Mouse (Mus musculus) frontal cortex, adult 2 months (tissue): Measurements from ENCODE around the gene Rnf41. TPM values are rescaled to one million over a fixed set of nuclear protein-coding genes. Genes with fewer than 3 reads are reported as not detected.

Source experiments
- DNase-seq, 2 experiments: peaks; one replicate each; pipeline ENCODE4 v3.0.0; 2022; ENCODE audit warnings: low spot score in 1 of 2; ENCODE audit errors: extremely low spot score in 1 of 2
- polyA plus RNA-seq: library from polyadenylated mRNA; depleted of rRNA; stranded (reverse); fragments of >200 nt; gene quantifications from 2 replicates; pipeline ENCODE4 v1.2.3, GENCODE M21; 2012

Gene Rnf41
- polyA plus RNA-seq, 1 experiment = 76.2 TPM

- DNase-seq = no peak
Observed at GRCm38 (mm10) chr10:128424604-128425003, 13.1 kb downstream of the Rnf41 start.

- no peak for DNase-seq
Observed at GRCm38 (mm10) chr10:128425260-128425659, 13.8 kb downstream of the Rnf41 start.

- no peak for DNase-seq
Observed at GRCm38 (mm10) chr10:128429052-128429451, 17.6 kb downstream of the Rnf41 start.

DNA sequence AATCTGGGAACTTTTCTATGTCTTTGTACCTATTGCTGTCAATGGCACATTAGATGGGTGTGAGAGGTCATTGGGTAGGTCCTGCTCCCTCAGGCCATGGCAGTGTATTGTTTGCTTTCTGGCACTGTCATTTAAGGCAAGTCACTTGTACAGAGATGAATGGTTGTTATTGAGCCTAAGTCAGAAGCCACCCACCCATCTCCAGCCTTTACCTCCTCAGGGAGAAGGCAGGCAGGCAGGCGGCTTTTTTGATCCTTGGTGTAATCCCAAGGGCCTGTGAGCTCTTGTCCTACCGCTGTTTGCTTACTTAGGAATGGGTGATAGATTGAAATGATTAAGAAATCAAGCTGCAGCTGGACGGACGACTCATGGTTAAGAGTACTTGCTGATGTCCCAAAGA, 18.0 kb downstream of the Rnf41 start:
- DNase-seq = no peak

GRCm38 (mm10) chr10:128433417-128433816, 22.0 kb downstream of the Rnf41 start:
- no peak for DNase-seq

DNA sequence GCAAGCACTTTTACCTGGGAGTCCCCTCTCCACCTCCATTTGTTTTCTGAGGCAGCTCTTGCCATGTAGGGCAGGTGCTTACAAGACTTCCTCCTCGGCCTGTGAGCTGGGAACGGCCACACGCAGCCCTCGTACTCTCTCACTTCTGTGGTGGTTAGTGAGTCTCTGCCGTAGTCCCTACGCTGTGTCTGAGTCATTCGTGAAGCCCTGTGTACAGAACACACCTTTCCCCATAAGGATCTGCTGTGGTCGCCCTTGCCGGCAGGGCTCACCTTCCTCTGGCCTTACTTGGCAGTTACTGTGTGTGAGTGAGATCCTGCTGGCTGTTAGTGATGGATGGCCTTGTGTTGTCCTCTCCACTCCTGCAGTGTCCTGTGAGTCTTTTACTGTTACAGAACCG, 23.2 kb downstream of the Rnf41 start:
- DNase-seq = no peak

DNA sequence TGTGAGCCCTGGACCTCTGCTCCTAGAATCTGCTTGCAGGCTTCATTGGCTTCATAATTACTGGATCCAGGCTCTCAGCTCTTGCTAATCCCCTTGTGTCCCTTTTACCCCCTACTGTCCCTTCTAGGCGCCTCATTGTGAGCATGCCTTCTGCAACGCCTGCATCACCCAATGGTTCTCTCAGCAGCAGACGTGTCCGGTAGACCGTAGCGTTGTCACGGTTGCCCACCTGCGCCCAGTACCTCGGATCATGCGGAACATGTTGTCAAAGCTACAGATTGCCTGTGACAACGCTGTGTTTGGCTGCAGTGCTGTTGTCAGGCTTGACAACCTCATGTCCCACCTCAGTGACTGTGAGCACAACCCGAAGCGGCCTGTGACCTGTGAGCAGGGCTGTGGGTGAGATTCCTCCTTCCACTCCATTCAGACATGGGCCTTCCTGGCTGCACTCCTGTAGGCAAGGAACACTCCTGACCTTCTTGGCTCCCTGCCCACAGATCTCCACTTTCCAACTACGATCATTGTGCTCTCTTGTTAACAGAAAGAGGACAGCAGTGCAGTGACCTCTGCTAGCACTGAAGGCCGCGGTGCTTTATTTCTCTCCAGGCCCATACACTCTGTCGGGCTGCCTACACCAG, 23.8 kb downstream of the Rnf41 start:
- DNase-seq = no peak

GRCm38 (mm10) chr10:128435873-128436272, 24.4 kb downstream of the Rnf41 start:
- no peak for DNase-seq

DNA sequence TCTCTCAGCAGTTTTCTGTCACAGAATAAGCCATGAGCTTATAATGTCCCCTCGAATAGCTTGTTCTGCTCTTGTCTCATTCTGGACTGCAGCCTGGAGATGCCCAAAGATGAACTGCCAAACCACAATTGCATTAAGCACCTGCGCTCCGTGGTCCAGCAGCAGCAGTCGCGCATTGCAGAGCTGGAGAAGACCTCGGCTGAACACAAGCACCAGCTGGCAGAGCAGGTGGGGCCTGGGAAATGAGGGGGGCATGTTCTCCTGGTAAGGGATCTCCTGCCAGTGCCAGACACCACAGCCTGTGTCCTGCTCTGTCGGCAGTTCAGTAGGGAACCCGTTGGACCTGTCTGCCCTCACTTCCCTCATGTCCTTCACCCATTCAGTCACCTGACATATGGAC, 24.9 kb downstream of the Rnf41 start:
- no peak for DNase-seq

DNA sequence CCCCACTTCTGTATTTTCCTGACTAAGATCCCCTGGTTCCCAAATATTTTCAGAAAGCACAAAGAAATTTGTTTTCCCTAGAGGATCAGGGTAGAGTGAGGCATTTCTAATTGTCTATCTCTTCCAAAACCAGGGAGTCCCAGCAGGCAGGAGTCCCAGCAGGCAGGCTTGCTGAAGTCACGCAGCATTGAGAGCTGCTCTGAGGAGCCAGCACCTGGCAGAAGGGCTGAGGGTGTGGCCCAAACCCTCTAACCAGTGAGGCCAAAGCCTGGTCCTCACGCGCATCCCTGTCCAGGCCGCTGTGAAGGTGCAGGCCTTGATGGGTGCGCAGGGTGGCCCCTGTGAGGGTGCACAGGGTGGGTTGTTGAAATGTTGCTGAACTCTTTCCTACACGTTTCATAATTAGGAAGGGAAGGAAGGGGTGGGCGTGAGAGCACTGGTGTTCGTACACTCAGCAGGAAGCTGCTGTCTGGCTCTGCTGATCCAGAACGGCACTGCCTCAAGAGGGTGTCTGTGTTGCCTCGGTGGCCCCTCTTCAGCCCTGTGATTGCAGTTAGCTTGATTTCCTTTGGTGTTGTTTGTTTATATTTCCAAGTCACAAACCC, 27.3 kb downstream of the Rnf41 start:
- peak in 1 of 2 experiments; percentile 43 for DNase-seq

DNA sequence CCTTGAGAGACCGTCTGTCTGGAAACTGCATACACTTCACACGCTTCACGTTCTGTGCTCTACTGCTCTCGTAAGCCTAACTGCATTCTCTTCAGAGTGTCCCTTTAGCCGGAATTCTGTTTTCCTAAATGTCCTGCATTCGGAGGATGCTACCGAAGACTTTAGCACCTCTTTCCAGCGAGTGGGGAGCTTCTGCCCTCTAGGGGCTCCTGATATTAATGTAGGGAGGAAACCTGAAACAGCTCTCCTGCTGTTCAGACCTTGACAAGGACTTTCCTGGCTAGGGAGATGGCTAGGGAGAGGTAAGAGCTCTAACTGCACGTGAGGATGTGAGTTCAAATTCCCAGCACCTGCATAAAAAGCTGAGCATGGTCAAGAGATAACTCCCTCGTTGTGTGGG, 28.9 kb downstream of the Rnf41 start:
- peak in 1 of 2 experiments; percentile 27 for DNase-seq

GRCm38 (mm10) chr10:128441324-128442119, 30.1 kb downstream of the Rnf41 start:
- DNase-seq = no peak

GRCm38 (mm10) chr10:128442718-128443117, 31.3 kb downstream of the Rnf41 start:
- DNase-seq = no peak

DNA sequence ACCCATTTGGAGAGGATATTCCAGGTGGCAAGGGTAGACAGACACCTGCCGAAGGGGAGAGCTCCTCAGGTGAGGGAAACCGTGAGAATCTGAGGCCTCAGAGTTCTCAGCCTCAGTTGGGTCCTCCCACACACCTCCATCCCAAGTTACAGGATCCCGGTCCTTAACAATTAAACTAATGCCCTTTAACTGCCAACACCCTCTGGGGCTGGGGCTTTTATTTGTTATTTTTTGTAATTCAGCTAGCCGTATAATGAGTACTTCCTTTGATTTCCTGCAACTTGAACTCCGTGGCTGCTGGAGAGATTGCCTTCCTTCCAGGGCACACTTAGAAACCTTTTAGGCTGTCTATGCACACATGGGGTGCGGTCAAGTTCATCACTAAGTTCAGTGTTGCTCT, 32.9 kb downstream of the Rnf41 start:
- no peak for DNase-seq

DNA sequence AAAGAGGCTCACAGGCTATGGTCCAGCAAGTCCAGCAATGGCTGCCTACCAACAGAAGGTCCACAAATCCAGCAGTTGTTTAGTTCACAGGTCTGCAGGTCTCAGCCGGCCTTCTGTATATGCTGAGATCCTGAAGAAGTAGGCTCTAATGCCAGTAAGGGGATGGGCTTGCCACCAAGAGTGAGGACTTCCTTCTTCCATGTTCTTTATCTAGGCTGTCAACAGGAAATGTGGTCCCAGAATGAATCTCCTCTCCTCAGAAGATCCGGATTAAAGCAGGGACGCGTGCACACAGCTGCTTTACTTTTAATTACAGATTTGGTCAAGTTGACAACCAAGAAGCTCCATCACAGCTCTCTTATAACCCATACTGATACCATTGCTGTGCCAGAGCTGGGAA, 34.0 kb downstream of the Rnf41 start:
- DNase-seq = no peak

DNA sequence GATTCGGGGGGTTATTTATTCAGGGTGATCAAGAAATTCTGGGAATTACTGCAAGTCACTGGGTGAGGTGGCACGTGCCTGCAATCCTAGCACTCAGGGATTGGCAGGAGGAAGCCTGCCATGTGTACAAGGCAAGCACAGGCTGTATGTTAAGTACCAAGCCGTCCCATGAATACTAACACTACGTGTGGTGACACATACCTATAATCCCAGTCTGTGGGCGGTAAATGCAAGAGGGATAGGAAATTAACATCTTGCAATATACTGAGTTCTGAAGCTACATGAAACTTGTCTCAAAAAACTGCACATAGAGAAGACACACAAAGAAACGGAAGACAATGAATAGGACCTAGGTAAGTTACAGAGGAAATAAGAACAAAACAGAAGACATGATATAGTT, 39.6 kb downstream of the Rnf41 start:
- no peak for DNase-seq

- DNase-seq = no peak
Observed at GRCm38 (mm10) chr10:128454471-128454870, 43.0 kb downstream of the Rnf41 start.

DNA sequence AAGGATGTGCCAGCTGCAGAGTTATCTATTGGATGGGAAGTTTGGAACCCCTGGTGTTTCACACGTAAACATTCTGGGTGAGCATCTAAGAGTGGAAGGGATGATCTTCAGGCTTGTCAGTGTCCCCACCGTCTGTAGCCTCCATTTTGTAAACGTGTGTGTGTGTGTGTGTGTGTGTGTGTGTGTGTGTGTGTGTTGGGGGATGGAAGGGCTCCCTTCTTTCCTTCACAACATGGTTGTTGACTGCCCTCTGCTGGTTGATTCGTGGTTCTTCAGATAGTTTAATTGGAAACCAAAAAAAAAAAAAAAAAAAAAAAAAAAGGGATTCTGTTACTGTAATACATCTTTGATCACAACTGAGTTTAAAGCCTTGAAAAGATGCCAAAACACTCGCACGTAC, 43.8 kb downstream of the Rnf41 start:
- peak in 1 of 2 experiments; percentile 87 for DNase-seq

- DNase-seq = no peak
Observed at GRCm38 (mm10) chr10:128457676-128458075, 46.2 kb downstream of the Rnf41 start.

GRCm38 (mm10) chr10:128458348-128458718, 46.9 kb downstream of the Rnf41 start:
- peak; percentile 72 to 98 for DNase-seq

DNA sequence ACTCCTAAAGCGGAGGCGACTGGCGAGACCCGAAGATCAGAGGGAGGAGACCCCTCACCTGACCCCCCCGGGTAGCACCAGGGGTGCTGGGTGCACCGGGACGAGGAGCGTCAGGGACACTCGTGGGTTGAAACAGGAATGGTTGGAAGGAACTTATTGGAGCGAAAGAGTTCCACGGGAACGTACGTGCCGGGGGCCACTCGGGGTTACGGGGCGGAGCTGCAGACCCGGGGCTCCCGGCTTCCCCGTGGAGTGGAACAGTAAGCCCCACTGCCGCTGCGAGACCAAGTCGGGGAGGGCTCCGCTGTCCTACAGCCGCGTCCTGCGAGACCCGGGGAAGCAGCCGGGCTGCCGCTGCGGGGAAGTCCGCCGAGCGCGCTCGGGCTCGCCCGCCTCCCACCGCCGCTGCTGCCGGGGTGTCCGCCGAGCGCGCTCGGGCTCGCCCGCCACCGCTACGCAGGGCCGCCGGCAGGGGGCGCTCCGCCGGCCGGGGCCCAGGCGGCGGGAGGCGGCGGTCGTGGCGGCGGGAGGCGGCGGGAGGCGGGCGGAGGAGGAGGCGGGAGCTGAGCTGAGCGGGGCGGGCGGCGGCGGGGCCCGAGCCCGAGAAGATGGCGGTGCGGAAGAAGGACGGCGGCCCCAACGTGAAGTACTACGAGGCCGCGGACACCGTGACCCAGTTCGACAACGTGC, 47.4 kb downstream of the Rnf41 start, which contains the start of gene Smarcc2:
Smarcc2 (plus strand) TSS at position 530 of the 690 bp plus-strand sequence.
- peak in 1 of 2 experiments; percentile 80 for DNase-seq
